Mouse (Mus musculus): ENCODE results near the gene Lipa.

Lipa gene

DNA sequence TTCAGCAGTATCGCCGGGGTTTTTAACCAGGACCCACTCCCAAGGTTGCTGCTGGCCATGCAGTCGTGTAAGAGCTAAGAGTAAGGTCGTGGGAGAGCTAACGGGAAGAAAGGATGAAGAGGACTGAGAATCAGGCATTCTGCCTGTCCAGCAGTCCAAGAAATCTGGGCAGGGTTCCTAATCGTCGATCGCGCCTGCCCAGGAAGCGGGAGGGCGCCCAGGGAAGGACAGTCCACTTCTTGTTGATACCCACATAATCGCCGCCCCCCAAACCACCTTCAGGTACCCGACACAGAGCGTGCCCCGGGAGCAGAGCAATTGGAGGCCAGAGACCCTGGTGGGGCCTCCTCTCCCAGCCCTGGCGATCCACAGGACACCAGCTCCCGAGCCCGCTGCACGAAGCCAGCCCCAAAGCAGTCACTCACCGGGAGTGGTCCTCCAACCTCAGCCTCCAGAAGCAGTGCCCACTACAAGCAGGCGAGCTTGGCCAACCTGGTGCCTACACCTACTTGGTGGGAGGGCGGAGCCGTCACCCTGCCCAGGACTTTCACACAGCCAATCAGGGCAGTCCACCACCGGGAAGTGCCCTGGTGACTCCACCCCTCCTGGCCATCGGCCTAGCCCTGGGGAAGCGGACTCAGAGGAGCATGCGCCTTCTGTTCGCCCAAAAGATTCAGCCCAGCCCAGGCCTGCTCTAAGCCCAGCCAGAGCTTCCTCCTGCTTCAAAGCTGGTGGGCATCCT is at the start of gene Lipa:
Gene Lipa, minus strand, starts transcription at position 534 of the 742 bp plus-strand sequence.
- DNase-seq (ENCODE audit: low read depth in 1 of 2, low spot score in 2 of 2), result peak; percentile 84 to 87

DNA sequence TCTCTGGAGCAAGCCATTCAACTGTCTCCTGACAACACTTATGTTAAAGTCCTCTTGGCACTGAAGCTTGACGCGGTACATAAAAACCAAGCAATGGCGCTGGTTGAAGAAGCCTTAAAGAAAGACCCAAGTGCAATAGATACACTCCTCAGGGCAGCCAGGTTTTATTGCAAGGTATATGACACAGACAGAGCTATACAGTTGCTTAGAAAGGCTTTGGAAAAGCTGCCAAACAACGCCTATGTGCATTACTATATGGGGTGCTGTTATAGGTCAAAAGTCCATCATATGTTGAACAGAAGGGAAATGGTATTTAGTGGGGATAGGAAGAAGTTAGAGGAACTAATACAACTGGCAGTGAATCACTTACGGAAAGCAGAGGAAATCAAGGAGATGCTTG is 46.4 kb upstream of the Lipa start:
- DNase-seq (ENCODE audit: low read depth in 1 of 2, low spot score in 2 of 2), result no peak

DNA sequence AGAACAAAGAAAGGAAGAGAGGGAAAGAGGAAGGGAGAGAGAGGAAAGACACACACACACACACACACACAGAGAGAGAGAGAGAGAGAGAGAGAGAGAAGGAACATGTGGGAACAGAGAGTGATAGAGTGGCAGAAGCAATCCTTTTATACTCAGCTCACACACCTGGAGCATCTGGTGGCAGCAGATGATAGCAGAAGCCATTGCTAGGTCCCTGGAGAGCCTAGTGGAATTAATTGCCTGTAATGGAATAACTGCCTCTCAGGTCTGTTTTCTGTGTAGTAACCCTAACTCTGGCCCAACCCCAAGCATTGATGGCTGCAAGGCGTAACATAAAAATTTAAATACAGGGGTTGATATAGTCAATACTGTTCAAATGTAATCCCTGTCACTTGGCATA is 43.8 kb upstream of the Lipa start:
- DNase-seq (ENCODE audit: low read depth in 1 of 2, low spot score in 2 of 2), result no peak

DNA sequence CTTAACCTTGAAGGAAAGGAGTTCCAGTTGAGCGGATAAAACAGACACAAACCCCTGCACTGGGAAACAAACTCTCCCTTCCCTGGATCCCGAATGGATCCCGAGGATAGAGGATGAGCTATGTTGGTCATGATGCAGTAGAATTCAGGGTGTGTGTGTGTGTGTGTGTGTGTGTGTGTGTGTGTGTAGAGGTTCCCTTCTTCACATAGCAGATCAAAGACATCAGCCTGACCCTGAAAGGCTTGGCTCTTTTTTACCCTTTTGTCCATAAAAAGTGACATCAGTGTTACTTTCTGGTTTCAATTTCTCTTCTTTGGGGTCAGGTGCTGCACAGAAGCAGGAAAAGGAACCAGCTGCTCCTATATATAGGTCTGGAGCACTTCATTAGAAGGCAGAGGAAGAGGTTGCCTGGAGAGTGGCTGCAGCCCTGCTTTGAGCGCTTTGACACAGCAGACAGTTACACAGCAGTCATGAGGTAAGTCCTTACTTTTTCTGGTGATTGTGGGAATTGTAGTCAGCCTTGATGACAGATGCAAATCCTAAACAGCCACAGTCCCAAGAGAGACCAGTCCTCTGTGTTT is 42.7 kb upstream of the Lipa start:
- DNase-seq (ENCODE audit: low read depth in 1 of 2, low spot score in 2 of 2), result no peak

DNA sequence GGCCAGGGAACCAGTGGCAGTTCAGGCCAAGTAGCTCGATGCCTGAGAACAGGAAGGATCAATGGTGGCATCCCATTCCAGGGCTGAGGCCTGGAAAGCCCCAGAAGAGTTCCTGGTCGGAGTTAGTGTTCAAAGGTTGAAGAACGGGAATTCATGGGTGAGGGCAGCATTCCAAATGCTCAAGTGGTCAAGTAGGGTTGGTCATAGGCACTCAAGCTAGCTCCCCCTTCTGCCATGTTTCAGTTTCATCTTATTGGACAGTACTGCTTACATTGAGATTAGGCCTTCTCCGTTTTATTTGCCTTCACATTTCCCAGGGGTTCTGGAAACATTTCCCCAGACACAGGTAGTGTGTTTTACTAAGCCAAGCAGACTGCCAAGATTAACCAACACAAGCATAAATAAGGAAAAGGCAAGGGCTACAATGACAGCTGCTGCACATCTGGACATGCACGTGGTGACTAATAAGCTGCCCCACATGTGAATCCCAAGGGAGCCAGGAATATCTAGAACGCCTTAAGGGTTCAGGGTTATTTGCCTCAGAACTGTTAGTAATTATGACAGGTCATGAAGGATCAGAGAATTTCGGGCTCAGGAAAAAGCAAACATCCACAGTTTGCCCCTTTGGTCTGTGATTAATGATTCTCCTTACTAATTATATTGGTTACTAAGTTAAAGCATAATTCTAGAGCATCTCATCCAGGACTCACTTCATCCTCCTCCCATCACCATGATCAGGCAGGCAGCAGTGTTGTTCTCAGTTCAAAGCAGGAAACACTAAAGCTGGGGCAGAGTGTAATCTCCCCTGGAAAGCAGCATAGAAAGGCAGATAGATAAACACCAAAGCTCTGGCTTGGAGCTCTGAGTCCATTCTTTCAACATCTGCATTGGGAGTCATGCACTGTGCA is 42.0 kb upstream of the Lipa start:
- no peak for DNase-seq (ENCODE audit: low read depth in 1 of 2, low spot score in 2 of 2)

DNA sequence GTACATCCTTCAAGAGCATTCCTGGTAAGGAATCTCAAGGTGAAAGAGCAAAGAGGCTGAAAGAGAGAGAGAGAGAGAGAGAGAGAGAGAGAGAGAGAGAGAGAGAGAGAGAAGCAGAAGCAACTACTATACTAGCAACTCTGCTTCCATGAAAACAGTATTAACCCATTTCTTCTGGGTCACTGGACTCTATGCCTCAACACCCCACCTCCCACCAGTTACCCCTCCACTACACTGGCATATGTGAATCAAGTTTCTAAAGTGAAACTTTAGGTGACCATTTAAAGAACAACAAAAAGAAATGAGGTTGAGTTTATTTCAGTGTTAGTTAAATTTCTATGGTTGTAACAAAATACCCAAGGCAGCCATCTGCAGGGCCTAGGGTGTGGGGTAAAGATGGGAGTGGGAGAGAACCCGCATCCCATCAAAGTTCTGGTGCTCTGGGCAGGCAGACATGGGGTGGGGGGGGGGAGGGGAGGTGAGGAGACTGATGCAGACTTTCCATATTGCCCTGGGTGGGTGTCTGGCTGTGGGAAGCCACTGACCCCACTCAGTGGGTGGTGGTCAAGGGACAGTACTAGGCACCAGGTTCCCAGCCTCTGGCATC is 39.0 kb upstream of the Lipa start:
- DNase-seq (ENCODE audit: low read depth in 1 of 2, low spot score in 2 of 2), result no peak

DNA sequence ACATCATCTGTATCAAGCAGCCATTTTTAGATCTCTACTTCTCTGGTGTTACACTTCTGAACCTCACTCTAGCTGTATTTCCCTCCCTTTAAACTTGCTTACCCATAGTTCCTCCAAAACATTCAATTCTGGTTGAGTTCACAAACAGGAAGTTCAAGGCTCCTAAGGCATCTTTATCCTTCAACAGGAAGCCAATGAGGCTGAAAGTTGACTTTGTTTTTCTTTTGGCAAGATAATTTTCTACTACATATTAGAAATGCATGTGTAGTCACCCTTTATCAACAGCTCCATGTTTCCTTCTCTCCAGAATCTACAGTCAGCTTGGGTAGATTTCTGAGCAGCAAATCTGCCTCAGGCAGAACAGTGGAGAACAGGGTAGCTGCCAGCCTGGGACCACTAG is 35.3 kb upstream of the Lipa start:
- DNase-seq (ENCODE audit: low read depth in 1 of 2, low spot score in 2 of 2), result no peak

DNA sequence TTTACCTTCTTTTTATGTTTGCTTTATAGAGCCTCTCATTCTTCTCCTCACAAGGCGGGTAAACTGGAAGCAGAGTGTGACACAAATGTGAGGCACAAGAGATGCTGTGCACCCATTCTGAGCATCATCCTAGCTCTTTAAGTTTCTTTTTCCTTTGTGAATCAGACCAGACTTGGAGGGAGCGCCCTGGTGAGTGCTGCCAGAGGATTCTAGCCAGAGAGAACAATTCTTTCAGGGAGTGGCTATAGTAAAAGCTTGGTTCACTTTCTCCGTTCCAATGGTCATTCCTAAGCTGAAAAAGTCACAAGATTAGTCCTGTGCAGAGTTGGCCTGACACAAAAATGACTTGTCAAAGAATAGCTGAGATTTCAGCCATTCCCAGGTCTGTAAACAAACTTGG is 29.3 kb upstream of the Lipa start:
- no peak for DNase-seq (ENCODE audit: low read depth in 1 of 2, low spot score in 2 of 2)

DNA sequence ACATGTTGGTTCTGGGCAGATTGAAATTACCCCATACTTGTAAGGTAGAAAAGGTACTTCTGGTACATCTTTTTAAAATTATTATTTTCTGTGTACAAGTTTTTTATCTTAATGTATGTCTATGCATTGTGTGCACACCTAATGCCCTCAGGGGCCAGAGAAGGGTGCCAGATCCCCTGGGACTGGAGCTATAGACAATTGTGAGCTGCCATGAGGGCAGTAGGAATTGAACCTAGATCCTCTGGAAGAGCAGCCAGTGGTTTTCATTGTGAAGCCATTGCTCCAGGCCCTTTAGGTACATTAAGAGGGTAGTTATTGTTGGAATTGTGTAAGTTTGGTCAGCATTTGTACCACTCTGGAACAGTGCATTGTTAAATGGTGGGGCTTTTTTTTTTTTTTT is 26.8 kb upstream of the Lipa start:
- no peak for DNase-seq (ENCODE audit: low read depth in 1 of 2, low spot score in 2 of 2)

DNA sequence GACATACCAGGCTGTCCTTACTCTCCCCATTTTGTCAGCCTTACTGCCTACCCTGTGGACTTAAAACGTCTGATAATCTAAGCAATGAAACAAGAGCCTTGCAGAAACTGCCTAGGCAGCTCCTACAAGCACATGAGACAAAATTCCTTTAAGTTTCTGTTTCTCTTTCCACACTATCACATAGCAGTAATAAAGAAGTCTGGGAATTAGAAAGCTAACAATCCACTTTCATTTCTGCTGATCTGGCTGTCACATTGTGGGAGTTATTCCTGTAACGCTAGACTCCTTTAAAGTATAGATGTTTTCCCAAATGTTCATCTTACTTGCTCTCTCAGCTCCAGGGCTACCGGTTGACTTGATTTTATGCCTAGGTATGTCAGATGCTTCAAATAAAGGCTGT is 26.2 kb upstream of the Lipa start:
- no peak for DNase-seq (ENCODE audit: low read depth in 1 of 2, low spot score in 2 of 2)

DNA sequence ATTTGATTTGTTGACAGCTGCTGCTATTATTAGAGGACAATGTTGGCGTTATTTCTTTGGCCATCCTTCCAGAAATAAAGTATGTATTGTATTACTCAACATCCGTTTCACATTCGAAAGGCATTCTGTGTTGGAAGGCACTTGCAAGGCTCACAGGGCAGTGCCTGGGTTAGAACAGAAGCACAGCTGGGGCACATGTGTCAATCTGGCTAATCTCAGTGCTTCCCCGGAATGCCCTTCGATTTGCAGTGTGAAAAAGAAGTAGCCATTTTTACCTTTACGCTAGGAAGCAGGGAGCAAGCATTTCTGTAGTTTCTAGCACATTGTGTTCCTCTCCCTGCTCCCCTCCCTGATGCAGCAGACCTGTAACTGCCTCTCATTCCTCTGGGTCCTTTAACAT is 25.7 kb upstream of the Lipa start:
- DNase-seq (ENCODE audit: low read depth in 1 of 2, low spot score in 2 of 2), result no peak

DNA sequence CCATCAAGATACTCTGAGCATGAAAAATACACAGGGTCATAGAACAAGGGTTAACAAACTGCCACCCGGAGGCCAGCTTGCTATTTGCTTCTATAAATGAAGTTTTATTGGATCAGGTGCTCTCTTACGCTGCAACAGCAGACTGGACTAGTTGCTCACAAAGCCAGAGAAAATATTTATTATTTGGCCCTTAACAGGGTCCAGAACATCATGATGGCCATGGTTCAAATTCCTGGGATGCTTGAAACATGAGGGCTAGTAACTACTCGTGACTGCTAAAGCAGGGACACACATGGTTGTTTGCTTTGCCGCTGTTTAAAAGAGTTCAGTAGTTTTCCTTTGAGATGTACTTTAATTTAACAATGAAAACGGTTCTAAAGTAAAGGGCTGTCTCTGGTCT is 24.7 kb upstream of the Lipa start:
- no peak for DNase-seq (ENCODE audit: low read depth in 1 of 2, low spot score in 2 of 2)

DNA sequence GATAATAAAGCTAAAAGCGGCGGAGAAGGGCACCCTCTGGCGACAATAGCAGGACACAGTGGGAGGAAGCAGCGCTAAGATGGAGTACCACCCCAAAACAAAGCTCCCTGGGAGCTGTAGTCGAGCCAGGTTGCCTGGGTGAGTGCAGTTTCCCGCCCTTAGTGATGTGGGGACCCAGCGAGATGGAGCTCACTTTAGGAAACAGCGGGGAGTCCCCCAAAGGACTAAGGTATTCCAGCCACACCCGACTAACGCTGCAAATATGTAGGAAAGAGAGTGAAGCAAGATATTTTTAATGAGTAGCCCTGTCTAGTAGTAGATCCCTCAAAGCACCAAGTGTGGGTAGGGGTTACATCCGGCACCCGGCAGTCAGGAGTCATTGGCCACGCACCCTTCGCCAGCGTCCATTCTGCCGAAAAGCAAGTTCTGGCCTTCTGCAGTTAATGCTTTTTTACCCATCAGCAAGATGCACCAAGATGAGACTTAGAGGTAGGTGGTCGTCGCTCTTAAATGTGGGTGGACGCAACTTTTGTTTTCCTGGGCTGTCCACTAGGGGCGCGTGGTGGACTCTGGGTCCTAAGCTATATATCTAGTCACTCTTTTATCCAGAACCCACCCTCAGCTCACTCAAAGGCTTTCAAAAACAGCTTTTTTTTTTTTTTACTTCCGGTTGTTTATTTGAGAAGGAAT is 23.4 kb upstream of the Lipa start, which contains the start of gene Ifit2:
Gene Ifit2, plus strand, starts transcription at position 161 of the 690 bp plus-strand sequence.
- DNase-seq (ENCODE audit: low read depth in 1 of 2, low spot score in 2 of 2), result peak; percentile 20 to 22

DNA sequence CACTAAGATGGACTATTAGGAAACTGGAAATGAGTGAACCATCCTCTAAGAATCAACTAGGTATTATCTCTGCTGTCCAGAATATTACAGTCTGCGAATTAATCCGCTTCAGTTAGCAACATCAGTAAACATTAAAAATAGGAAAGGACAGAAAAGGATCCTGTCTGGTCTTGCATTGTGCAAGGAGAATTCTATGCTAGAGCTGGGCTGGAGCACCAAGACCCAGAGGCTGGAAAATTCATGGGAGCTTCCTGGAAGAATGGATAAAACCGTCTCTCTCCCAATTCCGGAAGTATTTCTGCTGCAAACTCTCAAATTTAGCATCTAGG is 22.9 kb upstream of the Lipa start:
- DNase-seq (ENCODE audit: low read depth in 1 of 2, low spot score in 2 of 2), result no peak

DNA sequence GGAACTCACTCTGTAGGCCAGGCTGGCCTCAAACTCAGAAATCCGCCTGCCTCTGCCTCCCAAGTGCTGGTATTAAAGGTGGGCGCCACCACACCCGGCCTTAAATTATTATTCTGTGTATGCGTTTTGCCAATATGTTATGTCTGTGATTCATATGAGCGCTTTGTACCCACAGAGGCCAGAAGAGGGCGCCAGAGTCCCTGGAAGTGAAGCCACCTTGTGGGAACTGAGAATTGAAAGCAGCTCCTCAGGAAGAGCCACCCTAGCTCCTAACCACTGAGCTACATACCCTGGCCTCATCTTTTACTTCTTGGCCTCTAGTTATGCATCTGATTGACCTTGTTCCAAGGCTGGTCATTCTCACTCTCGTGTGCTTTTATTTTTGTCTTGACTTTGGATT is 20.7 kb upstream of the Lipa start:
- peak; percentile 45 to 79 for DNase-seq (ENCODE audit: low read depth in 1 of 2, low spot score in 2 of 2)

DNA sequence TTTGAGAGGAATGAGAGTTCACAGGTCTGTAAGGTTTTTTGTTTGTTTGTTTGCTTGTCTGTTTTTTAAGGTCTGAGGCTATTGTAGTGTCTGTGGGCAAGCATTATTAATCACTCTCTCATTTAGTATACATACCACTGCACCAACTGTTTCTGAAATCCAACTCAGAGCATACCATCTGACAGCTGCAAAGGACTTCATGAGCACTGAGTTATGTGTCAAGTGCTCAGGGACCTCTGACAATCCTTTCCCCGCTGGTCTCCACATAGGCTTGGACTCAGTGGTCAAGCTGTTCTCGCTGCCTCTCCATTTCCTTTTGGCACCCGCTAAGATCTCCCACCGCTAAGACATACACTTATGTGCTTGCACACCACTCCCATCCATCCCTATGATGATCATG is 18.9 kb upstream of the Lipa start:
- no peak for DNase-seq (ENCODE audit: low read depth in 1 of 2, low spot score in 2 of 2)

DNA sequence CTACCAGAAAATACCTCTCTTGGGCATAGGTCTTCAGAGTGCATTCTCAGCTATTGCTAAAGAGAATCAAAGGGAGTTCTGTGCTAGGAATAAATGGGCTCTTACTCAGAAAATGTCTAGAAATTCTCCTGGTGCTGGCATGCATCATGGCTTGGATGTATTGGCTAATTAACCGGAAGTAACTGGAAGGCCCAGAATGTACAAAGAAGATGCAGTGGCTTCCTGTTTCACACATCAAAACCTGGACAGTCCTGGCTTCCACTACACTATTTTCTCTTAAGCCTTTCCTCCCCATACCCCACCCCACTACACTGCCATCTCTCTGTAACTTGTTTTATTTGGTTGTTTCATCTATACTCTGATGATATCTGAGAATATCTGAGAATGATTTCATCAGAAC is 12.1 kb upstream of the Lipa start:
- DNase-seq (ENCODE audit: low read depth in 1 of 2, low spot score in 2 of 2), result no peak

DNA sequence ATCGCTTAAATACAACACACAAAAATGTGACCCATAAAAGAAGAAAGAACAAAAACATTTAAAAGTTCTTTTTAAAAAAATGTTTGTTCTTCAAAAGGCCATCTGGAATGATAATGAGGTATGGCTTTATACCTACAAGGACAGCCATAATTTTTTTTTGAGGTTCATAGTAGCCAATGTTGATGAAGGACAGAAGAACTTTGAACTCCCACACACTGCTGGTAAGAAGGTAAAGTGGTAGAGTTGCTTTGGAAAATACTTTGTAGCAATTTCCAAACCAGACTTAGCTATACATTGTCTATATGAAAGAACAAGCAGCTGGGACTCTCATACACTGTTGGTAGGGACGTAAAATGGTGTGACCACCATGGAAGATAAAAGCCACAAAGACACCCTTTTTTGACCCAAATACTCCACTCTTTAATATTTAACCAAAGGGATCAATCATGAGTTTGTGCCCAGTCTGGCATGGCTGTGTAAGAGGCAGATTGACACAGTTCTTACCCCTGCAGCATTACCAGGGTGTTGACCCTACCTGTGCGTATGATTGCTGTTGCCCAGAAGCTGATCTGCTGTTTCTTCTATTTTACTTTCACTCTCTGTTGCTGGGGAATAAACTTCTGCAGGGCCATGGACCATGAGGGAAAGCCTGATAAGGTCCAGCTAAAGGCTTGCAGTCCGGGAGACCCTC is 4.9 kb upstream of the Lipa start:
- DNase-seq (ENCODE audit: low read depth in 1 of 2, low spot score in 2 of 2), result no peak

DNA sequence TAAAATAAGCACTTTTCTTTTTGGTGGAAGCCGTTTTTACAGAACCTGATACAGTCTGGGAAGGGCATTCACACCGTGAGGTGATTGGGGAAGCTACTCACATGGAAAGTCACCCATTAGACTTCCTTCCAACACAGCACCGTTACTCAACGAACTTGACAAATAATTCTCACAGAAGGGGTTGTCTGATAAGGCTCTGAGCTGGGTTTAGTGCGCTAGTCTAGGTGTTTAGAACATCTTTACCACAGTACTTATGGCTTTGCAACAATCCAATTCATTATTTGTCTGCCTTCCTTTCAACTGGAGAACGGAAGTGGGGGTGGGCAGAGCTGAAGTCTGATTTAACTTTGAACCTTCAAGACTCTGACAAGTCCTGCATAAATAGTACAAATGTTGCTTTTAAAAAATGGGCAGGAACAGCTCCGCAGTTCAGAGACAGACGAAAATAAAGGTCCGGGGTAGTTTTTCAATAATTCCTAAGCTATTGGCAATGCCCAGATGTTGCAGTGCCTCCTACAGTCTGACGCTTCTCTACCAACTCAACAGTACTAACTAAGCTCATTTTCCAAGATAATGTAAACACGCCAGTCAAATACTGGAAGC is 852 bp downstream of the Lipa start:
- no peak for DNase-seq (ENCODE audit: low read depth in 1 of 2, low spot score in 2 of 2)

DNA sequence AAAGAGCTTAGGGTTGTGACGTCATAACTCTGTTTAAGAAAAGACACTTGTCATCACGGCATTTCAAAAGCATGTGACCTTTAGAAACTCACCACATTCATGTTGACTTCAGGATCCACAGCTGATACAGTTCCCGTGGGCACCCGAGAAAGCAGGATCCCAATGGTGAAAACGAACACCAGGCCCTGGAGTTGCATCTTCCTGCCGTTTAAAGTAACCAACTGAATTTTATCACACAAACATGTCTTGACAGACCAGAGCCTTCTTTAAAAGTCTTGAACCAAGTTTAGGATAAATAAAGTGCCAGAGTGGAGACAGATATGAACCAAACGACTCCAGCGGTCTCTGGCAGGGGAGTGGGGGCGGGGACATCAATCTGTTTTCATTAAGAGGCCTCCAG is 2.6 kb downstream of the Lipa start:
- DNase-seq (ENCODE audit: low read depth in 1 of 2, low spot score in 2 of 2), result no peak

Measured in monocyte, adult 2 months (primary cell).